In genomic region chr5:86630700-86631099, GRCm38 (mm10) we compare ENCODE assay signal across 33 mouse cellular contexts. TPM values are rescaled to one million over a fixed set of nuclear protein-coding genes. Genes with fewer than 3 reads are reported as not detected.
DNase-seq lines count a peak whose midpoint lies in the region; ATAC-seq lines count a peak whose summit lies in the region.
"Had no signal": no experiment of that assay in that cellular context is flagged by ENCODE, and none has a peak within 500 bp of the region (broad histone marks: within the 10 kb centered on the region; RNA-seq: fewer than 3 reads in every experiment).

No protein-coding gene starts in this region.

- no peaks in the 10 kb centered on the region for H3K9me3 ChIP-seq in forebrain, embryonic 16.5 days (ENCODE audit: control insufficient read depth, low read length)
- H3K9me3 ChIP-seq: embryonic facial prominence, embryonic 12.5 days; embryonic facial prominence, embryonic 15.5 days; forebrain, embryonic 12.5 days; forebrain, embryonic 15.5 days; hindbrain, embryonic 12.5 days; hindbrain, embryonic 15.5 days had no signal

- H3K36me3 ChIP-seq in forebrain, embryonic 16.5 days (ENCODE audit: control insufficient read depth, insufficient read depth): no peaks in the 10 kb centered on the region
- H3K36me3 ChIP-seq: embryonic facial prominence, embryonic 12.5 days; embryonic facial prominence, embryonic 15.5 days; forebrain, embryonic 12.5 days; forebrain, embryonic 15.5 days; hindbrain, embryonic 12.5 days; hindbrain, embryonic 15.5 days had no signal

- WGBS in forebrain, embryonic 16.5 days: 77% methylated on average over 2 of the region's 2 CpGs

- H3K27ac ChIP-seq in forebrain, embryonic 16.5 days (ENCODE audit: low read length): no peak overlapping the region
- H3K27ac ChIP-seq: embryonic facial prominence, embryonic 12.5 days; embryonic facial prominence, embryonic 15.5 days; forebrain, embryonic 12.5 days; forebrain, embryonic 15.5 days; hindbrain, embryonic 12.5 days; hindbrain, embryonic 15.5 days had no signal

- ATAC-seq in cerebellum, adult (ENCODE audit: insufficient number of reproducible peaks, low FRiP score, low TSS enrichment): no peak
- no peak for ATAC-seq in forebrain, embryonic 16.5 days
- ATAC-seq: activated CD4-positive, CD25-positive, alpha-beta regulatory T cell, adult 4 months; forebrain, embryonic 15.5 days; intestine, postnatal 0 days had no signal

- H3K27me3 ChIP-seq in forebrain, embryonic 16.5 days (replicated peaks; ENCODE audit: control insufficient read depth, insufficient read depth, low read length): no peaks in the 10 kb centered on the region
- H3K27me3 ChIP-seq: embryonic facial prominence, embryonic 12.5 days; embryonic facial prominence, embryonic 15.5 days; forebrain, embryonic 12.5 days; forebrain, embryonic 15.5 days; hindbrain, embryonic 12.5 days; hindbrain, embryonic 15.5 days had no signal

- DNase-seq in 3134 (ENCODE audit: extremely low read depth, insufficient read length, low spot score): peak; percentile 43
- DNase-seq in Muller cell, postnatal 12 days (ENCODE audit: inconsistent ontology term): peak; percentile 63
- DNase-seq in brain, adult 2 months (ENCODE audit: low read depth, low spot score): peak; percentile 14
- no peak for DNase-seq in heart, adult 18-20 months
- DNase-seq: adrenal gland, postnatal 10 days; cerebellum, adult 2 months; cerebellum, adult 9-11 months; cerebellum, postnatal 25 days; gastrocnemius, postnatal 10 days; gastrocnemius, postnatal 36 days; kidney, adult 2 months had no signal

- no peak overlapping the region for H3K9ac ChIP-seq in forebrain, embryonic 16.5 days (replicated peaks; ENCODE audit: low read depth, low read length)
- H3K9ac ChIP-seq: embryonic facial prominence, embryonic 12.5 days; embryonic facial prominence, embryonic 15.5 days; forebrain, embryonic 12.5 days; forebrain, embryonic 15.5 days; hindbrain, embryonic 12.5 days; hindbrain, embryonic 15.5 days had no signal

- no peak overlapping the region for H3K4me2 ChIP-seq in forebrain, embryonic 16.5 days (ENCODE audit: low read length)
- H3K4me2 ChIP-seq: embryonic facial prominence, embryonic 12.5 days; embryonic facial prominence, embryonic 15.5 days; forebrain, embryonic 12.5 days; forebrain, embryonic 15.5 days; heart, embryonic 11.5 days; hindbrain, embryonic 12.5 days; hindbrain, embryonic 15.5 days had no signal

- H3K4me1 ChIP-seq in forebrain, embryonic 16.5 days (replicated peaks; ENCODE audit: control insufficient read depth, insufficient read depth, low read length): no peaks in the 10 kb centered on the region
- H3K4me1 ChIP-seq: embryonic facial prominence, embryonic 12.5 days; embryonic facial prominence, embryonic 15.5 days; forebrain, embryonic 12.5 days; forebrain, embryonic 15.5 days; hindbrain, embryonic 12.5 days; hindbrain, embryonic 15.5 days had no signal

- no peak overlapping the region for H3K4me3 ChIP-seq in forebrain, embryonic 16.5 days (replicated peaks; ENCODE audit: low read length)
- H3K4me3 ChIP-seq: embryonic facial prominence, embryonic 12.5 days; embryonic facial prominence, embryonic 15.5 days; forebrain, embryonic 12.5 days; forebrain, embryonic 15.5 days; hindbrain, embryonic 12.5 days; hindbrain, embryonic 15.5 days had no signal

RNA-seq across cellular contexts. Expression of gene Tmprss11f, which starts 1.5 kb away (rescaled TPM):
- total RNA-seq in heart, adult 18-20 months (2021): not detected
- not detected in 2 replicates for polyA plus RNA-seq in forebrain, embryonic 16.5 days (2015; fragmentation: Nextera tagmentation; extraction: Ambion mirVana)
- total RNA-seq: adrenal gland, postnatal 10 days; adrenal gland, postnatal 4 days; common myeloid progenitor, adult 5-6 weeks; gastrocnemius, adult 18-20 months; gastrocnemius, postnatal 10 days; gastrocnemius, postnatal 36 days; granulocyte monocyte progenitor cell, adult 5-6 weeks; heart, adult 8-10 months; heart, postnatal 25 days; hematopoietic stem cell, adult 5-6 weeks had no signal
- polyA plus RNA-seq: activated CD4-positive, CD25-positive, alpha-beta regulatory T cell, adult 4 months; brain, embryonic 14.5 days; cerebellum, adult 2 months; forebrain, embryonic 12.5 days; forebrain, embryonic 15.5 days; heart, embryonic 14.5 days; heart, postnatal 0 days; hindbrain, embryonic 12.5 days; hindbrain, embryonic 15.5 days; intestine, embryonic 14.5 days; intestine, postnatal 0 days; kidney, adult 2 months had no signal

RNA-seq across cellular contexts. Expression of gene Tmprss11b, which starts 45.5 kb away (rescaled TPM):
- not detected for total RNA-seq in heart, adult 18-20 months (2021)
- not detected in 2 replicates for polyA plus RNA-seq in forebrain, embryonic 16.5 days (2015; fragmentation: Nextera tagmentation; extraction: Ambion mirVana)
- total RNA-seq: adrenal gland, postnatal 10 days; adrenal gland, postnatal 4 days; common myeloid progenitor, adult 5-6 weeks; gastrocnemius, adult 18-20 months; gastrocnemius, postnatal 10 days; gastrocnemius, postnatal 36 days; granulocyte monocyte progenitor cell, adult 5-6 weeks; heart, adult 8-10 months; heart, postnatal 25 days; hematopoietic stem cell, adult 5-6 weeks had no signal
- polyA plus RNA-seq: activated CD4-positive, CD25-positive, alpha-beta regulatory T cell, adult 4 months; cerebellum, adult 2 months; forebrain, embryonic 12.5 days; forebrain, embryonic 15.5 days; heart, embryonic 11.5 days; heart, embryonic 14.5 days; heart, postnatal 0 days; hindbrain, embryonic 12.5 days; hindbrain, embryonic 15.5 days; intestine, embryonic 14.5 days; intestine, postnatal 0 days; kidney, adult 2 months had no signal

Comparison
In these comparisons a context has a peak if more than half of its experiments do, and no peak if none do; other contexts are left out.
1. DNase-seq: peak in 3134 (single experiment), Muller cell, postnatal 12 days (single experiment) and brain, adult 2 months (single experiment); none in heart, adult 18-20 months (0 of 2).